Mouse (Mus musculus) olfactory bulb, adult 2 months (tissue): ENCODE results near the gene Klhdc9.

Experiments
- CTCF ChIP-seq: fragments of 200-500 bp; IDR thresholded peaks from 2 replicates; pipeline ENCODE4 v1.5.1; 2012; ENCODE audit warnings: low read depth, mild to moderate bottlenecking, low read length, moderate library complexity; ENCODE audit not compliant: insufficient read depth
- POLR2A ChIP-seq: fragments of 200-500 bp; IDR thresholded peaks from 2 replicates; pipeline ENCODE4 v1.6.1; 2012; ENCODE audit warnings: mild to moderate bottlenecking, low read depth, low read length, moderate library complexity; ENCODE audit not compliant: insufficient read depth

GRCm38 (mm10) chr1:171360253-171360652, 345 bp downstream of the Klhdc9 start:
- TF ChIP-seq CTCF (no peak), POLR2A (no peak)
